Mouse (Mus musculus) hindbrain, postnatal 0 days (tissue): ENCODE data around the gene Galnt11. TPM values are rescaled to one million over a fixed set of nuclear protein-coding genes. Genes with fewer than 3 reads are reported as not detected.

Experiments used
- ATAC-seq: fragments of 200-750 bp; cut with Nextera tagmentation; 2 replicates; pipeline ENCODE4 v1.8.0; 2017; ENCODE audit warnings: mild to moderate bottlenecking, moderate TSS enrichment, moderate library complexity
- DNase-seq: peaks from one replicate; pipeline ENCODE4 v3.0.0-alpha.2; 2015; ENCODE audit warnings: low spot score
- H3K27ac ChIP-seq: fragments of 300-500 bp; sonication (generic); 2 replicates; pipeline ENCODE4 v1.5.1; 2014; ENCODE audit warnings: mild to moderate bottlenecking
- H3K27me3 ChIP-seq: fragments of 300-500 bp; sonication (generic); 2 replicates; pipeline ENCODE4 v1.6.1; 2014; ENCODE audit warnings: low read length, mixed read lengths; ENCODE audit not compliant: insufficient read depth
- H3K36me3 ChIP-seq: fragments of 300-500 bp; sonication (generic); 2 replicates; pipeline ENCODE4 v1.6.1; 2014; ENCODE audit warnings: low read length, mixed read lengths; ENCODE audit not compliant: insufficient read depth
- H3K4me1 ChIP-seq: fragments of 300-500 bp; sonication (generic); 2 replicates; pipeline ENCODE4 v1.6.1; 2014; ENCODE audit warnings: antibody characterized with exemption, low read length, mixed read lengths; ENCODE audit not compliant: insufficient read depth
- H3K4me2 ChIP-seq: fragments of 300-500 bp; sonication (generic); 2 replicates; pipeline ENCODE4 v1.6.1; 2014; ENCODE audit warnings: low read depth, mild to moderate bottlenecking, low read length, moderate library complexity, mixed read lengths
- H3K4me3 ChIP-seq: fragments of 300-500 bp; sonication (generic); 2 replicates; pipeline ENCODE4 v1.5.1; 2014; ENCODE audit warnings: low read length
- H3K9ac ChIP-seq: fragments of 300-500 bp; sonication (generic); replicated peaks from 2 replicates; pipeline ENCODE4 v1.6.1; 2014; ENCODE audit warnings: mild to moderate bottlenecking, low read length, moderate library complexity, mixed read lengths
- H3K9me3 ChIP-seq: fragments of 300-500 bp; sonication (generic); 2 replicates; pipeline ENCODE4 v1.6.1; 2016; ENCODE audit warnings: low read length, mixed read lengths
- CTCF ChIP-seq: IDR thresholded peaks from 2 replicates; pipeline ENCODE4 v1.5.1; 2016; ENCODE audit warnings: antibody characterized with exemption, control low read depth, low read depth
- WGBS: fragments of 180-500 bp; shearing (Covaris S2); extraction: QIAGEN DNeasy Blood & Tissue Kit; methylation state at CpG from one replicate; pipeline ENCODE4 v1.1.7; 2014; 5-methylcytosine and 5-hydroxymethylcytosine counted together
- polyA plus RNA-seq: library from polyadenylated mRNA; unstranded; fragments of >200 nt; fragmentation: Nextera tagmentation; extraction: Ambion mirVana; gene quantifications from 2 replicates; pipeline ENCODE4 v1.2.1, GENCODE M21; 2015
- total RNA-seq: library from RNA; depleted of rRNA; stranded (reverse); fragments of >200 nt; gene quantifications from 2 replicates; pipeline ENCODE4 v1.2.3, GENCODE M21; 2014

The Galnt11 gene
- total and polyA plus RNA-seq, 2 experiments from 2014 or later, result 56.7 to 56.8 TPM

- no peak overlapping the region for H3K4me3 ChIP-seq
- H3K9ac ChIP-seq, result no peak overlapping the region
- ATAC-seq (no peak), DNase-seq (no peak)
- WGBS, result 81% methylated on average over 2 of the region's 2 CpGs
- no peak overlapping the region for H3K27ac ChIP-seq
- H3K4me2 ChIP-seq, result no peak overlapping the region
- no peaks in the 10 kb centered on the region for H3K9me3 ChIP-seq
- TF ChIP-seq CTCF, result no peak
- H3K4me1 ChIP-seq, result no peaks in the 10 kb centered on the region
- H3K36me3 ChIP-seq, result peaks cover 53% of the 10 kb centered on the region
- no peaks in the 10 kb centered on the region for H3K27me3 ChIP-seq
Measured at GRCm38 (mm10) chr5:25252423-25252822, 30.7 kb downstream of the Galnt11 start.

DNA sequence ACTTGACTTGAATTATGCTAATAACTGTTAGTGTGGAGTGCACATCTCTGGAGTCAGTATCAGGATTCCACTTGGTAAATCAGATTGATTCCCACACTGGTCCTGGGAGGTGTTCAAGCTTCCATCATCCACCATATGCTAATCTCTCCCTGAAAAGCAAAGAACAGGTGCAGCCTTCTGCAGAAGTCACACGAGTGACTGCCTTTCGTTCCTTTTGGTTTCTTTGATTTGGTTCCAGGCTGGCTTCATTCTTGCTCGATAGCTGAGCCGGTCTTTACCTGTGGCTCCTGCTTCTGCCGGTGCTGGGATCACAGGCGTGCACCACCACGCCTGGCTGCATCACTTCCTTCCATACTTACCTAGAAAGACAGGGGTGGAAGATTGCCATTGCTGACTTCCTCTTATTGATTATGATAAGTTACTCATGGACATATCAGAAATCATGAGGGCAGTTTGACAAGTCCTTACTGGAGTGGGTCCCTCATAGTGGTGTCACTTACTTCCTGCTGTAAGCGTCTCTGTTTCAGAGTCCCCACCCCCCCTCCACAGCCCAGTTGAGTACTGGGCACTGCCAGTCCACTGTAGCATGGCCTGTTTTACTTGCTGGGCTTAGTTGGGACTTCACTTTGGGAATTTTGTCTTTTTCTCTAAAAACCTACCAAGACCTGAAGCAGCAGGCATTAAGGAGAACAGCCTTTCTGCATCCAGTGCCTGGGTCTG, 31.3 kb downstream of the Galnt11 start:
- 91% methylated on average over 8 of the region's 8 CpGs for WGBS
- H3K9me3 ChIP-seq, result no peaks in the 10 kb centered on the region
- TF ChIP-seq CTCF, result no peak
- ATAC-seq (no peak), DNase-seq (no peak)
- H3K27ac ChIP-seq, result no peak overlapping the region
- H3K27me3 ChIP-seq, result no peaks in the 10 kb centered on the region
- H3K9ac ChIP-seq, result no peak overlapping the region
- no peaks in the 10 kb centered on the region for H3K4me1 ChIP-seq
- H3K4me2 ChIP-seq, result no peak overlapping the region
- H3K36me3 ChIP-seq, result peaks cover 59% of the 10 kb centered on the region
- H3K4me3 ChIP-seq, result no peak overlapping the region

DNA sequence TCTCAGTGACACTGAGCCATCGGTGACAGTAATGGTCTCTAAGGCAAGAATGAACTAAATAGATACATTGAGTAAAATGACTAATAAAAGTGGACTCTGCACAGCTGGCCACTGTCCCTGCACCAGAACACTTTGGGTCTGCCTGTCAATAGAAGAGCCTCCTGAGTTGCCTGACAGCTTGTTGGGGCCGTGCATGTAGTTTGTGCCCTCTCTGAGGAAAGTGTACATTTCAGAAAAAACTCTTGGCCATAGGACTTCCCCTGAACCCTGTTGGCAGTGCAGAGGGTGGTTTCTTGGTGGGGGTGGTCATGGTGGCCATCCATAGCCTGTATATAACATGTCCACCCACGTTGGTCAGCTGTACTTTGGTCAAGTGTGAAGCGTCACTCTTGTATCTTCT, 32.8 kb downstream of the Galnt11 start:
- WGBS, result 95% methylated on average over 4 of the region's 4 CpGs

GRCm38 (mm10) chr5:25256686-25257085, 35.0 kb downstream of the Galnt11 start:
- Histone ChIP-seq H3K27ac (no peak overlapping the region), H3K27me3 (no peaks in the 10 kb centered on the region), H3K9me3 (no peaks in the 10 kb centered on the region), H3K4me2 (no peak overlapping the region), H3K4me1 (no peaks in the 10 kb centered on the region), H3K9ac (no peak overlapping the region), H3K36me3 (peaks cover 63% of the 10 kb centered on the region), H3K4me3 (no peak overlapping the region)
- 87% methylated on average over 2 of the region's 2 CpGs for WGBS
- no peak for DNase-seq
- no peak for TF ChIP-seq CTCF
- ATAC-seq, result no peak

More for the DNA sequence above, 32.8 kb downstream of the Galnt11 start:
- H3K9me3 ChIP-seq, result no peaks in the 10 kb centered on the region
- TF ChIP-seq CTCF, result no peak
- H3K4me3 ChIP-seq, result no peak overlapping the region
- H3K27me3 ChIP-seq, result no peaks in the 10 kb centered on the region
- H3K4me1 ChIP-seq, result no peaks in the 10 kb centered on the region
- no peak overlapping the region for H3K4me2 ChIP-seq
- no peak overlapping the region for H3K27ac ChIP-seq
- DNase-seq, result no peak
- peaks cover 71% of the 10 kb centered on the region for H3K36me3 ChIP-seq
- H3K9ac ChIP-seq, result no peak overlapping the region
- no peak for ATAC-seq

DNA sequence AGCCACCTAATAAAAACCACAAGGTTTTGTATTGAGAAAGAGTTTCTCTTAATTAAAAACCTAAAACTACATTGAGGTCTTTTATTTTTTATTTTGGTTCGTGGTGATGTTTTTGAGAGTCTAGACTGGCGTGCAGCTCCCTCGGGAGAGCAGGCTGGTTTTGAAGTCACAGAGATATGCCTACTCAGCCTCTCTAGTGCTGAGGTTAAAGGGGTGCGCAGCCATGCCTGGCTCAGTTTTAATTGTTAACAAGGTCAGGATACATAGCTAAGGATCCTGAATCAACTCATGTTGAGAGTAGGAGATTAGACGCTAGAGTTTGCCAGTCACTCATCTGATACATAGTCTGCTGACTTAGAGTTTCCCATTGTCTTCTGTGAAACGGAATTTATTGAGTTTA, 39.7 kb downstream of the Galnt11 start:
- no peak overlapping the region for H3K27ac ChIP-seq
- H3K4me3 ChIP-seq, result no peak overlapping the region
- TF ChIP-seq CTCF, result no peak
- no peaks in the 10 kb centered on the region for H3K9me3 ChIP-seq
- 87% methylated on average over 6 of the region's 6 CpGs for WGBS
- H3K9ac ChIP-seq, result no peak overlapping the region
- no peaks in the 10 kb centered on the region for H3K4me1 ChIP-seq
- H3K36me3 ChIP-seq, result peaks cover 57% of the 10 kb centered on the region
- no peaks in the 10 kb centered on the region for H3K27me3 ChIP-seq
- H3K4me2 ChIP-seq, result no peak overlapping the region
- no peak for ATAC-seq
- DNase-seq, result no peak

DNA sequence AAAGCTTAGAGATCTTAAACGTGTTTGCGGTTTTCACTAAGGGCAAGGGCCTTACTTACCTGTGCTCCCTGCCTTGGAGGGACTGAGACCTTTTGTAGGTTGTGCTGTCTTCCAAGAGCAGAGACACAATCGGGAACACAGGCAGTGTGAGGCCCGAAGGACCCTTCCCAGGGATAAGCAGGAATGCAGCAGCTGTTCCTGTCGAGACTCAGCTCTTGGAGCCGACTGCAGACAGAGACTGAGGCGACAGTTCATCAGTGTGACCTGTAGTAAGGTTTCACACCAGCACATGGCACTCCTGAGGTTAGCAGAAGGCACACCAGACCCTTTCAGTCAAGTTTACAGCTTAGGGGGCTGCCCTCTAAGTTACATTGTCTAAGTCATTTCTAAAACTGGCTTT, 40.6 kb downstream of the Galnt11 start:
- H3K27me3 ChIP-seq, result no peaks in the 10 kb centered on the region
- ATAC-seq, result no peak
- no peak overlapping the region for H3K27ac ChIP-seq
- WGBS, result 87% methylated on average over 7 of the region's 7 CpGs
- no peaks in the 10 kb centered on the region for H3K4me1 ChIP-seq
- H3K9me3 ChIP-seq, result no peaks in the 10 kb centered on the region
- no peak for DNase-seq
- H3K4me3 ChIP-seq, result no peak overlapping the region
- no peak overlapping the region for H3K4me2 ChIP-seq
- TF ChIP-seq CTCF, result no peak
- H3K9ac ChIP-seq, result no peak overlapping the region
- peaks cover 57% of the 10 kb centered on the region for H3K36me3 ChIP-seq

GRCm38 (mm10) chr5:25268258-25268888, 46.7 kb downstream of the Galnt11 start:
- Histone ChIP-seq H3K27ac (no peak overlapping the region), H3K36me3 (peaks cover 41% of the 10 kb centered on the region), H3K9me3 (no peaks in the 10 kb centered on the region), H3K4me1 (no peaks in the 10 kb centered on the region), H3K27me3 (no peaks in the 10 kb centered on the region), H3K4me2 (no peak overlapping the region), H3K4me3 (no peak overlapping the region), H3K9ac (no peak overlapping the region)
- no peak for TF ChIP-seq CTCF
- ATAC-seq (no peak), DNase-seq (no peak)
- whole genome bisulfite sequencing, result 93% methylated on average over 4 of the region's 4 CpGs
